Mouse (Mus musculus) thymus, postnatal 10 days (tissue): ENCODE data around the gene Pla2g2d.

Source experiments
- DNase-seq, 2 experiments: peaks; one replicate each; pipeline ENCODE4 v3.0.0; 2021; ENCODE audit warnings: low spot score in 2 of 2

Gene Pla2g2d

GRCm38 (mm10) chr4:138825751-138826567 is 50.4 kb downstream of the Pla2g2d start:
- no peak for DNase-seq

- no peak for DNase-seq
These were observed 51.6 kb downstream of the Pla2g2d start for GRCm38 (mm10) chr4:138827147-138827546.
